Mouse (Mus musculus) lung, embryonic 15.5 days (tissue): ENCODE data around the gene Arl4c. TPM values are rescaled to one million over a fixed set of nuclear protein-coding genes. Genes with fewer than 3 reads are reported as not detected.

ENCODE experiments used
- ATAC-seq: fragments of 200-750 bp; cut with Nextera tagmentation; 2 replicates; pipeline ENCODE4 v1.8.0; 2017; ENCODE audit warnings: moderate number of reproducible peaks, borderline replicate concordance; ENCODE audit not compliant: low FRiP score, low TSS enrichment; ENCODE audit errors: extremely low read depth
- H3K27ac ChIP-seq: fragments of 300-500 bp; sonication (generic); 2 replicates; pipeline ENCODE4 v1.5.1; 2015; ENCODE audit warnings: moderate library complexity, mild to moderate bottlenecking, inconsistent platforms
- H3K27me3 ChIP-seq: fragments of 300-500 bp; sonication (generic); 2 replicates; pipeline ENCODE4 v1.6.1; 2015; ENCODE audit warnings: inconsistent platforms
- H3K36me3 ChIP-seq: fragments of 300-500 bp; sonication (generic); 2 replicates; pipeline ENCODE4 v1.6.1; 2015; ENCODE audit warnings: inconsistent platforms
- H3K4me1 ChIP-seq: fragments of 300-500 bp; sonication (generic); 2 replicates; pipeline ENCODE4 v1.6.1; 2015; ENCODE audit warnings: inconsistent platforms
- H3K4me2 ChIP-seq: fragments of 300-500 bp; sonication (generic); 2 replicates; pipeline ENCODE4 v1.6.1; 2015; ENCODE audit warnings: inconsistent platforms, mild to moderate bottlenecking, moderate library complexity
- H3K4me3 ChIP-seq: fragments of 300-500 bp; sonication (generic); 2 replicates; pipeline ENCODE4 v1.5.1; 2015; ENCODE audit warnings: mild to moderate bottlenecking, inconsistent platforms
- H3K9ac ChIP-seq: fragments of 300-500 bp; sonication (generic); 2 replicates; pipeline ENCODE4 v1.6.1; 2015; ENCODE audit warnings: inconsistent platforms
- H3K9me3 ChIP-seq: fragments of 300-500 bp; sonication (generic); 2 replicates; pipeline ENCODE4 v1.6.1; 2016; ENCODE audit warnings: inconsistent platforms
- WGBS: fragments of 180-500 bp; shearing (Covaris S2); methylation state at CpG from one replicate; pipeline ENCODE4 v1.1.7; 2015; 5-methylcytosine and 5-hydroxymethylcytosine counted together
- polyA plus RNA-seq: library from polyadenylated mRNA; unstranded; fragments of >200 nt; fragmentation: Nextera tagmentation; extraction: Ambion mirVana; gene quantifications from 2 replicates; pipeline ENCODE4 v1.2.1, GENCODE M21; 2015

Gene Arl4c
- polyA plus RNA-seq, 1 experiment from 2014 or later: 21.7 TPM

- Histone ChIP-seq H3K27me3 (no peaks in the 10 kb centered on the region), H3K4me1 (peaks cover 4% of the 10 kb centered on the region; the same call in 1 of the 2 replicates), H3K36me3 (no peaks in the 10 kb centered on the region), H3K4me2 (no peak overlapping the region), H3K9me3 (no peaks in the 10 kb centered on the region), H3K9ac (no peak overlapping the region), H3K4me3 (no peak overlapping the region), H3K27ac (no peak overlapping the region)
- ATAC-seq: no peak
- 50% methylated on average over 4 of the region's 4 CpGs for WGBS
These were observed 31.2 kb downstream of the Arl4c start for GRCm38 (mm10) chr1:88670807-88671206.

GRCm38 (mm10) chr1:88668846-88669810, 32.9 kb downstream of the Arl4c start:
- Histone ChIP-seq H3K36me3 (no peaks in the 10 kb centered on the region), H3K4me1 (peaks cover 4% of the 10 kb centered on the region; the same call in 1 of the 2 replicates), H3K9me3 (no peaks in the 10 kb centered on the region), H3K27me3 (no peaks in the 10 kb centered on the region), H3K27ac (no peak overlapping the region), H3K4me2 (no peak overlapping the region), H3K9ac (no peak overlapping the region), H3K4me3 (no peak overlapping the region)
- 49% methylated on average over 14 of the region's 14 CpGs for WGBS
- ATAC-seq: no peak

- Histone ChIP-seq H3K9me3 (no peaks in the 10 kb centered on the region), H3K27ac (no peak overlapping the region), H3K36me3 (no peaks in the 10 kb centered on the region), H3K4me3 (no peak overlapping the region), H3K4me1 (peaks cover 4% of the 10 kb centered on the region; the same call in 1 of the 2 replicates), H3K4me2 (no peak overlapping the region), H3K27me3 (no peaks in the 10 kb centered on the region), H3K9ac (no peak overlapping the region)
- WGBS: 14% methylated on average over 7 of the region's 7 CpGs
- ATAC-seq: no peak
These were observed 33.7 kb downstream of the Arl4c start for GRCm38 (mm10) chr1:88668353-88668752.

GRCm38 (mm10) chr1:88664623-88665022, 37.4 kb downstream of the Arl4c start:
- WGBS: 60% methylated on average over 3 of the region's 3 CpGs
- Histone ChIP-seq H3K4me2 (no peak overlapping the region), H3K9ac (no peak overlapping the region), H3K4me1 (peaks cover 8% of the 10 kb centered on the region; the same call in 1 of the 2 replicates), H3K9me3 (no peaks in the 10 kb centered on the region), H3K27ac (no peak overlapping the region), H3K36me3 (no peaks in the 10 kb centered on the region), H3K4me3 (no peak overlapping the region), H3K27me3 (no peaks in the 10 kb centered on the region)
- no peak for ATAC-seq

GRCm38 (mm10) chr1:88662736-88663135, 39.3 kb downstream of the Arl4c start:
- H3K27ac ChIP-seq: peak overlapping the region; percentile 25; the same call in 1 of the 2 replicates

GRCm38 (mm10) chr1:88661209-88661608, 40.8 kb downstream of the Arl4c start:
- WGBS: 86% methylated on average over 3 of the region's 3 CpGs
- Histone ChIP-seq H3K4me3 (no peak overlapping the region), H3K4me1 (0 out of 2 replicates have a peak, but pooled peaks cover 9% of the 10 kb centered on the region), H3K4me2 (no peak overlapping the region), H3K36me3 (no peaks in the 10 kb centered on the region), H3K9me3 (no peaks in the 10 kb centered on the region), H3K27me3 (no peaks in the 10 kb centered on the region), H3K9ac (no peak overlapping the region), H3K27ac (no peak overlapping the region)
- no peak for ATAC-seq

More at GRCm38 (mm10) chr1:88662736-88663135, 39.3 kb downstream of the Arl4c start:
- no peak overlapping the region for H3K4me3 ChIP-seq
- H3K4me1 ChIP-seq: 0 out of 2 replicates have a peak, but pooled peaks cover 9% of the 10 kb centered on the region
- H3K4me2 ChIP-seq: no peak overlapping the region
- WGBS: 49% methylated on average over 5 of the region's 5 CpGs
- no peak for ATAC-seq
- no peaks in the 10 kb centered on the region for H3K36me3 ChIP-seq
- H3K9ac ChIP-seq: no peak overlapping the region
- no peaks in the 10 kb centered on the region for H3K27me3 ChIP-seq
- no peaks in the 10 kb centered on the region for H3K9me3 ChIP-seq

- 45% methylated on average over 6 of the region's 6 CpGs for WGBS
- no peak overlapping the region for H3K9ac ChIP-seq
- H3K27me3 ChIP-seq: no peaks in the 10 kb centered on the region
- 0 out of 2 replicates have a peak, but pooled peaks have one; percentile 49 for ATAC-seq
- H3K4me1 ChIP-seq: 0 out of 2 replicates have a peak, but pooled peaks cover 19% of the 10 kb centered on the region
- H3K4me3 ChIP-seq: no peak overlapping the region
- H3K9me3 ChIP-seq: no peaks in the 10 kb centered on the region
- peak overlapping the region; percentile 63 for H3K27ac ChIP-seq
- no peaks in the 10 kb centered on the region for H3K36me3 ChIP-seq
- no peak overlapping the region for H3K4me2 ChIP-seq
These were observed 43.6 kb downstream of the Arl4c start for GRCm38 (mm10) chr1:88658290-88658857.

- H3K4me3 ChIP-seq: no peak overlapping the region
- 0 out of 2 replicates have a peak, but pooled peaks cover 14% of the 10 kb centered on the region for H3K4me1 ChIP-seq
- H3K4me2 ChIP-seq: no peak overlapping the region
- no peak overlapping the region for H3K9ac ChIP-seq
- no peaks in the 10 kb centered on the region for H3K27me3 ChIP-seq
- no peak overlapping the region for H3K27ac ChIP-seq
- H3K9me3 ChIP-seq: no peaks in the 10 kb centered on the region
- WGBS: 63% methylated on average over 5 of the region's 5 CpGs
- no peak for ATAC-seq
- H3K36me3 ChIP-seq: no peaks in the 10 kb centered on the region
These were observed 45.9 kb downstream of the Arl4c start for GRCm38 (mm10) chr1:88656096-88656480.

- ATAC-seq: no peak
- H3K4me3 ChIP-seq: no peak overlapping the region
- no peak overlapping the region for H3K4me2 ChIP-seq
- H3K27me3 ChIP-seq: no peaks in the 10 kb centered on the region
- H3K36me3 ChIP-seq: no peaks in the 10 kb centered on the region
- 0 out of 2 replicates have a peak, but pooled peaks cover 14% of the 10 kb centered on the region for H3K4me1 ChIP-seq
- 70% methylated on average over 3 of the region's 3 CpGs for whole genome bisulfite sequencing
- no peaks in the 10 kb centered on the region for H3K9me3 ChIP-seq
- no peak overlapping the region for H3K9ac ChIP-seq
- H3K27ac ChIP-seq: no peak overlapping the region
These were observed 46.4 kb downstream of the Arl4c start for GRCm38 (mm10) chr1:88655473-88656095.

GRCm38 (mm10) chr1:88654521-88655472, 47.2 kb downstream of the Arl4c start:
- Histone ChIP-seq H3K27me3 (no peaks in the 10 kb centered on the region), H3K27ac (no peak overlapping the region), H3K4me2 (no peak overlapping the region), H3K4me3 (no peak overlapping the region), H3K9me3 (no peaks in the 10 kb centered on the region), H3K9ac (no peak overlapping the region), H3K36me3 (no peaks in the 10 kb centered on the region), H3K4me1 (0 out of 2 replicates have a peak, but pooled peaks cover 14% of the 10 kb centered on the region)
- WGBS: 67% methylated on average over 9 of the region's 9 CpGs
- ATAC-seq: no peak
